Comparison of ENCODE assay signal across 9 mouse cellular contexts in the genomic region with DNA sequence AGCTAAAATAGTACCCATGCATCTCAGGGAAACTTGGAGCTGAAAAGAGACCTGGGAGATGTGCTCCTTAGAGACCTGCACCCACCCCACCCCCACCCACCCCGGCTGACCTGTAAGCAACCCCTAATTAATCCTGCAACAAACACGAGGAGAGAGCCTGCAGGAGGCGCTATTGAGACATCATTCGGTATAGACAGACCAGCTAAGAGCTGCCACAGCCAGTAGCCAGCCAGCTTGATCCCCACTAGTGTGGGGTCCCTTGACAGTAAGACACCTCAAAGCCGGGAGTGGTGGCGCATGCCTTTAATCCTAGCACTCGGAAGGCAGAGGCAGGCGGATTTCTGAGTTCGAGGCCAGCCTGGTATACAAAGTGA. TPM values are rescaled to one million over a fixed set of nuclear protein-coding genes. Genes with fewer than 3 reads are reported as not detected.
DNase-seq lines count a peak whose midpoint lies in the region; ATAC-seq and TF ChIP-seq lines count a peak whose summit lies in the region.
"Had no signal": no experiment of that assay in that cellular context is flagged by ENCODE, and none has a peak within 500 bp of the region (broad histone marks: within the 10 kb centered on the region; RNA-seq: fewer than 3 reads in every experiment).

No protein-coding gene starts in this region.

- no peaks in the 10 kb centered on the region for H3K36me3 ChIP-seq in CH12.LX (replicated peaks in 1 of 2; ENCODE audit: control insufficient read depth in 1 of 2, insufficient read depth in 1 of 2, low read length in 1 of 2)
- H3K36me3 ChIP-seq in heart, embryonic 15.5 days, result no peaks in the 10 kb centered on the region
- H3K36me3 ChIP-seq in liver, postnatal 0 days (replicated peaks; ENCODE audit: insufficient read depth, low read length), result 0 out of 2 replicates have a peak, but pooled peaks cover 3% of the 10 kb centered on the region
- no peaks in the 10 kb centered on the region for H3K36me3 ChIP-seq in neural tube, embryonic 14.5 days (ENCODE audit: control insufficient read depth, insufficient read depth, low read length)

- peak; percentile 62 for DNase-seq in CH12.LX (ENCODE audit: extremely low read depth)
- DNase-seq in adrenal gland, postnatal 36 days, result peak; percentile 60 to 69
- peak; percentile 64 for DNase-seq in kidney, postnatal 14 days
- peak; percentile 89 for DNase-seq in liver, postnatal 0 days
- peak; percentile 60 to 77 for DNase-seq in thymus, postnatal 10 days (ENCODE audit: low spot score in 2 of 2)

- TF ChIP-seq EP300 in CH12.LX (IDR thresholded peaks at IDR 0.05; ENCODE audit: low read length), result no peak
- TF ChIP-seq EP300 in liver, postnatal 0 days (IDR thresholded peaks at IDR 0.05; ENCODE audit: low read depth), result no peak

- H3K4me1 ChIP-seq in CH12.LX (ENCODE audit: control insufficient read depth in 1 of 2, insufficient read depth in 2 of 2), result peaks cover 5 to 28% of the 10 kb centered on the region in 2 experiments; a peak in 3 of 4 replicates
- no peaks in the 10 kb centered on the region for H3K4me1 ChIP-seq in embryonic fibroblast, embryonic 13.5 days (ENCODE audit: control insufficient read depth, insufficient read depth, low read length)
- 0 out of 2 replicates have a peak, but pooled peaks cover 5% of the 10 kb centered on the region for H3K4me1 ChIP-seq in heart, embryonic 15.5 days (replicated peaks)
- 0 out of 2 replicates have a peak, but pooled peaks cover 8% of the 10 kb centered on the region for H3K4me1 ChIP-seq in liver, postnatal 0 days (ENCODE audit: insufficient read depth)
- H3K4me1 ChIP-seq in neural tube, embryonic 14.5 days (ENCODE audit: control insufficient read depth, insufficient read depth, low read length), result no peaks in the 10 kb centered on the region

- H3K4me3 ChIP-seq in CH12.LX (replicated peaks in 1 of 3; ENCODE audit: low read depth in 2 of 3, low read length in 2 of 3, poor library complexity in 1 of 3), result peak overlapping the region in 2 of 3 experiments; percentile 49 to 71
- peak overlapping the region; percentile 67 for H3K4me3 ChIP-seq in embryonic fibroblast, embryonic 13.5 days (ENCODE audit: insufficient read depth, low read length)
- peak overlapping the region; percentile 58 for H3K4me3 ChIP-seq in heart, embryonic 15.5 days
- peak overlapping the region; percentile 63 for H3K4me3 ChIP-seq in liver, postnatal 0 days (ENCODE audit: low read depth, low read length)
- peak overlapping the region; percentile 57 for H3K4me3 ChIP-seq in neural tube, embryonic 14.5 days (ENCODE audit: low read depth, low read length)

- peaks cover 33% of the 10 kb centered on the region for H3K27me3 ChIP-seq in CH12.LX (replicated peaks)
- no peaks in the 10 kb centered on the region for H3K27me3 ChIP-seq in heart, embryonic 15.5 days
- H3K27me3 ChIP-seq in liver, postnatal 0 days (ENCODE audit: insufficient read depth, low read length), result no peaks in the 10 kb centered on the region
- H3K27me3 ChIP-seq in neural tube, embryonic 14.5 days (ENCODE audit: control insufficient read depth, insufficient read depth, low read length), result no peaks in the 10 kb centered on the region

- H3K27ac ChIP-seq in CH12.LX (ENCODE audit: insufficient read depth, low read depth), result no peak overlapping the region
- peak overlapping the region; percentile 37; the same call in 1 of the 2 replicates for H3K27ac ChIP-seq in embryonic fibroblast, embryonic 13.5 days (ENCODE audit: insufficient read depth, low read length)
- H3K27ac ChIP-seq in heart, embryonic 15.5 days, result no peak overlapping the region
- peak overlapping the region; percentile 89; the same call in 1 of the 2 replicates for H3K27ac ChIP-seq in liver, postnatal 0 days (ENCODE audit: low read depth)
- H3K27ac ChIP-seq in neural tube, embryonic 14.5 days (ENCODE audit: low read depth, low read length), result no peak overlapping the region

- peaks cover 28% of the 10 kb centered on the region for H3K9me3 ChIP-seq in CH12.LX (replicated peaks; ENCODE audit: low read length)
- H3K9me3 ChIP-seq in heart, embryonic 15.5 days (replicated peaks), result no peaks in the 10 kb centered on the region
- no peaks in the 10 kb centered on the region for H3K9me3 ChIP-seq in liver, postnatal 0 days (ENCODE audit: low read length)
- H3K9me3 ChIP-seq in neural tube, embryonic 14.5 days (ENCODE audit: control insufficient read depth, low read length), result no peaks in the 10 kb centered on the region

- peak; percentile 54 for TF ChIP-seq RAD21 in CH12.LX (IDR thresholded peaks at IDR 0.05; ENCODE audit: low read depth, low read length)

- peak overlapping the region; percentile 68 for H3K4me2 ChIP-seq in CH12.LX (ENCODE audit: insufficient read depth, low read depth, poor library complexity, severe bottlenecking)
- H3K4me2 ChIP-seq in heart, embryonic 15.5 days, result peak overlapping the region; percentile 75
- peak overlapping the region; percentile 79 for H3K4me2 ChIP-seq in liver, postnatal 0 days (ENCODE audit: low read depth, low read length)
- peak overlapping the region; percentile 97 for H3K4me2 ChIP-seq in neural tube, embryonic 14.5 days (ENCODE audit: low read depth, low read length)

- H3K79me2 ChIP-seq in CH12.LX (replicated peaks; ENCODE audit: control insufficient read depth, extremely low read depth, insufficient read depth, poor library complexity, severe bottlenecking), result no peaks in the 10 kb centered on the region

- dilution Hi-C loops in CH12.LX (cut with MboI; ENCODE audit: extremely low pct_ligation_motif_present, extremely low pct_unique_long_range_greater_than_20kb, low sequenced_read_pairs), result no loop called here

- in situ Hi-C loops in CH12.LX (cut with MboI; ENCODE audit: low pct_ligation_motif_present, low pct_unique_long_range_greater_than_20kb, low sequenced_read_pairs), result no loop called here

- no peak for TF ChIP-seq POLR2A in CH12.LX (IDR thresholded peaks at IDR 0.05; ENCODE audit: low read depth, low read length)
- TF ChIP-seq POLR2A in embryonic fibroblast, embryonic 13.5 days (IDR thresholded peaks at IDR 0.05; ENCODE audit: low read depth, low read length), result no peak

- WGBS in heart, embryonic 15.5 days, result 45% methylated on average over 9 of the region's 9 CpGs
- WGBS in liver, postnatal 0 days (ENCODE audit: insufficient replicate concordance), result 40% methylated on average over 9 of the region's 9 CpGs
- WGBS in neural tube, embryonic 14.5 days, result 46% methylated on average over 9 of the region's 9 CpGs

- peak; percentile 54 for ATAC-seq in heart, embryonic 15.5 days (replicated peaks; ENCODE audit: insufficient number of reproducible peaks, insufficient read depth, low FRiP score, low read depth)
- ATAC-seq in liver, postnatal 0 days, result peak; percentile 62
- ATAC-seq in neural tube, embryonic 14.5 days (ENCODE audit: low read depth), result no peak

- H3K9ac ChIP-seq in CH12.LX (ENCODE audit: insufficient read depth, low read depth), result no peak overlapping the region
- H3K9ac ChIP-seq in heart, embryonic 15.5 days, result peak overlapping the region; percentile 61
- peak overlapping the region; percentile 70 for H3K9ac ChIP-seq in liver, postnatal 0 days (replicated peaks)
- H3K9ac ChIP-seq in neural tube, embryonic 14.5 days (replicated peaks; ENCODE audit: low read depth, low read length), result peak overlapping the region; percentile 69

- TF ChIP-seq CTCF in CH12.LX (conservative IDR thresholded peaks at IDR 0.05 in 1 of 2, IDR thresholded peaks at IDR 0.05 in 1 of 2; ENCODE audit: low read depth in 2 of 2, low read length in 2 of 2), result peak in 1 of 2 experiments; percentile 69; a peak in 2 of 4 replicates
- TF ChIP-seq CTCF in embryonic fibroblast, embryonic 13.5 days (IDR thresholded peaks at IDR 0.05; ENCODE audit: borderline replicate concordance, insufficient read depth, low read length), result no peak
- peak; percentile 72 for TF ChIP-seq CTCF in liver, postnatal 0 days (IDR thresholded peaks at IDR 0.05; ENCODE audit: low read depth)

RNA-seq across cellular contexts. Expression of gene Mettl27, which starts 0.7 kb away (rescaled TPM):
- total RNA-seq in CH12.LX (2012; rRNA removed) (1.7 and 1.9 TPM in 2 replicates), CH12.LX (2014; rRNA removed) (0.93 and 1.3 TPM in 2 replicates)
- polyA plus RNA-seq in CH12.LX (2012; ENCODE audit: insufficient read length, low read depth), result 0.30 and 0.73 TPM in 2 replicates
- 10 to 100 TPM; 18.5 to 29.9 TPM for total RNA-seq in adrenal gland, postnatal 36 days (2021)
- 4.1 and 4.2 TPM in 2 replicates for polyA plus RNA-seq in embryonic fibroblast, embryonic 13.5 days (2011; ENCODE audit: insufficient read length, low read depth, missing spikeins)
- polyA plus RNA-seq in heart, embryonic 15.5 days (2015; fragmentation: Nextera tagmentation; extraction: Ambion mirVana), result 6.6 and 11.7 TPM in 2 replicates
- 17.3 and 21.7 TPM in 2 replicates for polyA plus RNA-seq in liver, postnatal 0 days (2015; fragmentation: Nextera tagmentation; extraction: Ambion mirVana)
- polyA plus RNA-seq in neural tube, embryonic 14.5 days (2014; fragmentation: Nextera tagmentation; extraction: Ambion mirVana), result 3.7 and 7.4 TPM in 2 replicates

RNA-seq across cellular contexts. Expression of gene Cldn4, which starts 13.8 kb away (rescaled TPM):
- total RNA-seq in CH12.LX (2012; rRNA removed), result 0.08 TPM in 1 of 2 replicates, not detected in the other
- 0.16 and 0.51 TPM in 2 replicates for total RNA-seq in CH12.LX (2014; rRNA removed)
- 0.17 and 0.31 TPM in 2 replicates for polyA plus RNA-seq in CH12.LX (2012; ENCODE audit: insufficient read length, low read depth)
- total RNA-seq in adrenal gland, postnatal 36 days (2021), result not detected
- polyA plus RNA-seq in embryonic fibroblast, embryonic 13.5 days (2011; ENCODE audit: insufficient read length, low read depth, missing spikeins), result not detected in 2 replicates
- polyA plus RNA-seq in heart, embryonic 15.5 days (2015; fragmentation: Nextera tagmentation; extraction: Ambion mirVana), result 1.1 and 4.2 TPM in 2 replicates
- 0.13 and 0.32 TPM in 2 replicates for polyA plus RNA-seq in liver, postnatal 0 days (2015; fragmentation: Nextera tagmentation; extraction: Ambion mirVana)
- polyA plus RNA-seq in neural tube, embryonic 14.5 days (2014; fragmentation: Nextera tagmentation; extraction: Ambion mirVana), result not detected in 2 replicates
- total RNA-seq: left cerebral cortex, postnatal 10 days had no signal

RNA-seq across cellular contexts. Expression of gene Cldn13, which starts 17.6 kb away (rescaled TPM):
- total RNA-seq in CH12.LX (2012; rRNA removed), result not detected in 2 replicates
- not detected in 2 replicates for total RNA-seq in CH12.LX (2014; rRNA removed)
- not detected in 2 replicates for polyA plus RNA-seq in CH12.LX (2012; ENCODE audit: insufficient read length, low read depth)
- not detected for total RNA-seq in adrenal gland, postnatal 36 days (2021)
- polyA plus RNA-seq in embryonic fibroblast, embryonic 13.5 days (2011; ENCODE audit: insufficient read length, low read depth, missing spikeins), result not detected in 2 replicates
- polyA plus RNA-seq in heart, embryonic 15.5 days (2015; fragmentation: Nextera tagmentation; extraction: Ambion mirVana), result 0.43 and 1.9 TPM in 2 replicates
- polyA plus RNA-seq in liver, postnatal 0 days (2015; fragmentation: Nextera tagmentation; extraction: Ambion mirVana), result 138 and 152 TPM in 2 replicates
- 0.32 TPM in 1 of 2 replicates, not detected in the other for polyA plus RNA-seq in neural tube, embryonic 14.5 days (2014; fragmentation: Nextera tagmentation; extraction: Ambion mirVana)
- total RNA-seq: left cerebral cortex, postnatal 10 days had no signal

RNA-seq across cellular contexts. Expression of gene Tmem270, which starts 26.4 kb away (rescaled TPM):
- total RNA-seq in CH12.LX (2012; rRNA removed) (not detected in 2 replicates), CH12.LX (2014; rRNA removed) (not detected in 2 replicates)
- polyA plus RNA-seq in CH12.LX (2012; ENCODE audit: insufficient read length, low read depth), result not detected in 2 replicates
- total RNA-seq in adrenal gland, postnatal 36 days (2021), result not detected
- polyA plus RNA-seq in embryonic fibroblast, embryonic 13.5 days (2011; ENCODE audit: insufficient read length, low read depth, missing spikeins), result not detected in 2 replicates
- polyA plus RNA-seq in heart, embryonic 15.5 days (2015; fragmentation: Nextera tagmentation; extraction: Ambion mirVana), result not detected in 2 replicates
- polyA plus RNA-seq in liver, postnatal 0 days (2015; fragmentation: Nextera tagmentation; extraction: Ambion mirVana), result not detected in 2 replicates
- polyA plus RNA-seq in neural tube, embryonic 14.5 days (2014; fragmentation: Nextera tagmentation; extraction: Ambion mirVana), result not detected in 2 replicates
- total RNA-seq: left cerebral cortex, postnatal 10 days had no signal

RNA-seq across cellular contexts. Expression of gene Cldn3, which starts 53.1 kb away (rescaled TPM):
- total RNA-seq in CH12.LX (2012; rRNA removed), result not detected in 2 replicates
- total RNA-seq in CH12.LX (2014; rRNA removed), result not detected in 2 replicates
- not detected in 2 replicates for polyA plus RNA-seq in CH12.LX (2012; ENCODE audit: insufficient read length, low read depth)
- total RNA-seq in adrenal gland, postnatal 36 days (2021), result under 1 TPM in 1 of 2 experiments, not detected in 1; 0.43 TPM
- not detected in 2 replicates for polyA plus RNA-seq in embryonic fibroblast, embryonic 13.5 days (2011; ENCODE audit: insufficient read length, low read depth, missing spikeins)
- 7.7 and 18.1 TPM in 2 replicates for polyA plus RNA-seq in heart, embryonic 15.5 days (2015; fragmentation: Nextera tagmentation; extraction: Ambion mirVana)
- 65.0 and 73.7 TPM in 2 replicates for polyA plus RNA-seq in liver, postnatal 0 days (2015; fragmentation: Nextera tagmentation; extraction: Ambion mirVana)
- 0.48 and 0.57 TPM in 2 replicates for polyA plus RNA-seq in neural tube, embryonic 14.5 days (2014; fragmentation: Nextera tagmentation; extraction: Ambion mirVana)

Comparison
In these comparisons a context has a peak if more than half of its experiments do, and no peak if none do; other contexts are left out.
1. H3K27ac ChIP-seq: peak in embryonic fibroblast, embryonic 13.5 days (single experiment) and liver, postnatal 0 days (single experiment); none in CH12.LX (single experiment), heart, embryonic 15.5 days (single experiment) and neural tube, embryonic 14.5 days (single experiment).
2. RNA of gene Cldn13, which starts 17.6 kb away (polyA plus RNA-seq): 138 to 152 TPM in liver, postnatal 0 days; 0.43 to 1.9 TPM in heart, embryonic 15.5 days, 0.32 TPM in neural tube, embryonic 14.5 days, not detected in CH12.LX and not detected in embryonic fibroblast, embryonic 13.5 days; every median in the first group is over 10 times any median in the second.
3. Peak in every context shown above with its lines, with median percentiles within 50 percentile points of each other: DNase-seq, H3K4me2 ChIP-seq and H3K4me3 ChIP-seq.